Mouse (Mus musculus) CH12.LX (cell line): ENCODE results near the gene H3f3b.

Experiments used
- CTCF ChIP-seq, 2 experiments: IDR thresholded peaks in 1 of 2; conservative IDR thresholded peaks in 1 of 2; 2 replicates each; pipeline ENCODE4 v1.5.1; 2011 to 2012; ENCODE audit warnings: low read depth in 2 of 2, low read length in 2 of 2, improper control_type of control experiment in 1 of 2, inconsistent platforms in 1 of 2, mild to moderate bottlenecking in 1 of 2, moderate library complexity in 1 of 2
- EP300 ChIP-seq: IDR thresholded peaks from 2 replicates; pipeline ENCODE4 v1.6.1; 2011; ENCODE audit warnings: low read length, improper control_type of control experiment
- ETS1 ChIP-seq: conservative IDR thresholded peaks from 2 replicates; pipeline ENCODE4 v1.6.1; 2012; ENCODE audit warnings: low read depth, mild to moderate bottlenecking, inconsistent platforms, low read length, improper control_type of control experiment, moderate library complexity
- HCFC1 ChIP-seq: IDR thresholded peaks from 2 replicates; pipeline ENCODE4 v1.6.1; 2012; ENCODE audit warnings: low read depth, mild to moderate bottlenecking, inconsistent platforms, low read length, improper control_type of control experiment
- SIN3A ChIP-seq: IDR thresholded peaks from 2 replicates; pipeline ENCODE4 v1.6.1; 2012; ENCODE audit warnings: low read length, improper control_type of control experiment, inconsistent platforms
- TCF12 ChIP-seq: IDR thresholded peaks from 2 replicates; pipeline ENCODE4 v1.6.1; 2014; ENCODE audit warnings: low read depth, mild to moderate bottlenecking, inconsistent platforms, low read length, improper control_type of control experiment
- ZC3H11A ChIP-seq: IDR thresholded peaks from 2 replicates; pipeline ENCODE4 v1.6.1; 2012; ENCODE audit warnings: low read depth, mild to moderate bottlenecking, inconsistent platforms, low read length, improper control_type of control experiment
- ZNF384 ChIP-seq: IDR thresholded peaks from 2 replicates; pipeline ENCODE4 v1.6.1; 2012; ENCODE audit warnings: low read depth, low read length, improper control_type of control experiment, inconsistent platforms

DNA sequence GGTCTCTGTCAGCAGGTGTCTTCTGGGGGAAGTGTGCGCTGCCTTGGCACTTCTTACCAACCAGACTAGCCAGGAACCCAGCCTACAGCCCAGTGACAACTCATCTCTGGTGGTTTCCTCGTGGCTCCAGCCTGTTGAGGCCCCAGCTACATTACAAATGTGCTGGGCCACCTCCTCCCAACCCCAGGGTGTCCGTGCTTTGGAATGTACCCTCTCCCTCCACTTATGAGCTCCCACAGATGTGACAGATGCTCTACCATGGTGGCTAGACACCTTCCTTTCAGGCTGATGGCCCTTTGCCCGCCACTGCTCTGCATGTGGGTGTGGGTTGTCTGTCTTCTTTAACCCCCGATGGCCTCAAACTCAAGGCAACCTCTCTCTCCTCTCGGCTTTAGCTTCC is 26.0 kb downstream of the H3f3b start:
- TF ChIP-seq CTCF (conservative IDR thresholded peaks at IDR 0.05 in 1 of 2, IDR thresholded peaks at IDR 0.05 in 1 of 2; ENCODE audit: low read depth in 2 of 2, low read length in 2 of 2) (no peak), EP300 (no peak), ZC3H11A (no peak), ETS1 (no peak), ZNF384 (no peak), SIN3A (no peak), HCFC1 (no peak), TCF12 (no peak)
